Mouse (Mus musculus) adrenal gland, postnatal 14 days (tissue): ENCODE measurements around the gene H2-Q4. TPM values are rescaled to one million over a fixed set of nuclear protein-coding genes. Genes with fewer than 3 reads are reported as not detected.
"Not testable (repeated sequence)": the region's sequence is repeated elsewhere in the genome, so short reads cannot be mapped to it uniquely, and the experiment has no call there.

Experiments
- DNase-seq: peaks from one replicate; pipeline ENCODE4 v3.0.0; 2021; ENCODE audit warnings: mixed read lengths
- long read RNA-seq, 2 experiments: library from polyadenylated mRNA; stranded (forward); transcript quantifications; one replicate each; pipeline ENCODE4 v2.0.0; 2021
- total RNA-seq: library from RNA; stranded (reverse); gene quantifications from 2 replicates; pipeline ENCODE4 v1.2.3, GENCODE M21; 2021

Gene H2-Q4
- total RNA-seq = 16.3 and 26.4 TPM in 2 replicates
- long read RNA-seq, experiment 1 = 0 reads
- long read RNA-seq, experiment 2 = 0 reads

DNA sequence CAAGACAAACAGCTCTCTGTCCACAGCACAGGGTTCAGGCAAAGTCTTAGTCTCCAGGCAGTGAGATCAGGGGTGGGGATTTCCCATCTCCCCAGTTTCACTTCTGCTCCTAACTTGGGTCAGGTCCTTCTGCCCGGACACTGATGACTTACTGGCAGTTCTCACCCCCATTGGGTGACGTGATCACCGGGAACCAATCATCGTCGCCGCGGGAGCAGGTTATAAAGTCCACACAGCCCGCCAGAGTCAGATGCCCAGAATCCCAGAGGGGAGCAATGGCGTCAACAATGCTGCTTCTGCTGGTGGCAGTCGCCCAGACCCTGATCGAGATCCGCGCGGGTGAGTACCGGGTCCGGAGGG lies at the start of gene H2-Q4:
Gene H2-Q4, plus strand, starts transcription at position 249 of the 360 bp plus-strand sequence.
- DNase-seq = peak; percentile 96

DNA sequence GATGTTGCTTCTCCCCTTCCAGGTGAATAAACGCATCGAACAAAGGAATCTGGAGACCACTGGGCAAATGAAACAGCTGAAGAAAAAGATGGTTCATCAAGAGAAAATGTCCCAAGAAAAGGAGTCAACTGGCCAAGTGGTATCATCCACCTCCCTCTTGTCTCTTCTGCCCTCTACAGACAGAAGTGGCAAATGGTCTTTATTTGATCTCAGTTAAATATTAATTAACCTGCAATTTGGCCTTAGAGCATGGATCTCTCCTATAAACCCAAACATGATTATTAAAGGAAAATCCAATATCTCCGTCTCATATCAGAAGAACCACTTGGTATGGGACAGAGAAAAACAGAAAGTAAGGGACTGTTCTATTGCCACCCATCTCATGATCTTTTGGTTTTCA lies 49.7 kb upstream of the H2-Q4 start:
- DNase-seq = not testable (repeated sequence)

DNA sequence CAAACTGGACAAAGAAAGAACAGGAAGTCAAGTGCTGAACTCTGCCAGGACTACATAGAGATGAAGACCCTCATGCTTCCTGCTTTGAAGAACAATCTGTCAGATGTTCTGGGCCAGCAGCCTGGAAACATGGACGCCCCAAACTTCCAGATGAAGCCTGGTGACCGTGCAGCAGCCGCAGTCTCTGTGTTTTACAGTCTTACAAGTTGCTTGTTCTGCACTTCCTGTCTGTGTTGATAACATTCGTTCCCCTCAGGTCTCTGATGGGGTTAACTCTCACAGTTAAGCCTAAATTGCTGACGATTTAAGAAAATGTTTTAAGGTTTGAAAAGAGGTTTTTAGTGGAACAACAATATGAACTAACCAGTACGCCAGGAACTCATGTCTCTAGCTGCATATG lies 47.9 kb upstream of the H2-Q4 start:
- DNase-seq = not testable (repeated sequence)

DNA sequence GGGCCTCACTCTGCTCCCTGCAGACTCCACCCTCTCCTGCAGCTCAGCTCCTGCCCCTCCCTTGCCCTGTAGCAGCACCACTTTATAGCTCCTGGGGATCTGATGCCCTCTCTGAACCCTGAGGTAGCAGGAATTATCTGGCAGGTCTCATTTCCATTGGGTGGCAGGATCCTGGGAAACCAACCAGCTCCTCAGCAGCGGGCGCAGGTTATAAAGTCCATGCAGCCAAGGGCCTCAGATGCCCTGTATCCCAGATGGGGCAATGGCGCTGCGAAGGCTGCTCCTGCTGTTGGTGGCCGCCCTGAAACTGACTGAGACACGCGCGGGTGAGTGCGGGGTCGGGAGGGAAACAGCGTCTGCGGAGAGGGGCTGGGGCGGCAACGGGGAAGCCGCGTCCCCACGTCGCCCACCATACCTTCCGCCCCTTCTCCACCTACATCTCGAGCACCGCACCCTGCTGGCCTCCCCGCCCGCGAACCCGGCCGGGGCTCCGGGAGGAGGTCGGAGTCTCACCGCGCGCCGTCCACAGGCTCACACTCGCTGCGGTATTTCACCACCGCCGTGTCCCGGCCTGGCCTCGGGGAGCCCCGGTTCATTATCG lies 37.2 kb upstream of the H2-Q4 start, which contains the start of gene H2-Q2:
Gene H2-Q2, plus strand, starts transcription at position 172 of the 601 bp plus-strand sequence.
- peak; percentile 29 for DNase-seq

DNA sequence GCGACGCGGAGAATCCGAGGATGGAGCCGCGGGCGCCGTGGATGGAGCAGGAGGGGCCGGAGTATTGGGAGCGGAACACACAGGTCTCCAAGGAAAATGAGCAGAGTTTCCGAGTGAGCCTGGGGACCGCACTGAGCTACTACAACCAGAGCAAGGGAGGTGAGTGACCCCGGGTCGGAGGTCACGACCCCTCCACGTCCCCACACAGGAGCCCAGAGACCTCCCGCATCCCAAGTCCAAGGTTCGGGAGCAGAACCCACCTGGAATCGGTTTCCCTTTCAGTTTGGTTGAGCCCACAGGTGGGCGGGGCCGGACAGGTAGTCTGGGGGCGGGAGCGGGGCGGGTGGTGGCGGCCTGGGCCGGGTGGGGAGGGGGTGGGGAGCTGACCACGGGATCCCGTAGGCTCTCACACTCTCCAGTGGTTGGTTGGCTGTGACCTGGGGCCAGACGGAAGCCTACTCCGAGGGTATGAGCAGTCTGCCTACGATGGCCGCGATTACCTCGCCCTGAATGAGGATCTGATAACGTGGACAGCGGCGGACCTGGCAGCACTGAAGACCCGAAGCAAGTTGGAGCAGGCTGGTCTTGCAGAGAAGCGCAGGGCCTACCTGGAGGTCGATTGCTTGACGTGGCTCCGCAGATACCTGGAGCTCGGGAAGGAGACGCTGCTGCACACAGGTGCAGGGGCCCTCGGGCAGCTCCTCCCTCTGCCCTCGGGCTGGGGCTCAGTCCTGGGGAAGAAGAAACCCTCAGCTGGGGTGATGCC lies 36.5 kb upstream of the H2-Q4 start:
- peak; percentile 4 for DNase-seq

DNA sequence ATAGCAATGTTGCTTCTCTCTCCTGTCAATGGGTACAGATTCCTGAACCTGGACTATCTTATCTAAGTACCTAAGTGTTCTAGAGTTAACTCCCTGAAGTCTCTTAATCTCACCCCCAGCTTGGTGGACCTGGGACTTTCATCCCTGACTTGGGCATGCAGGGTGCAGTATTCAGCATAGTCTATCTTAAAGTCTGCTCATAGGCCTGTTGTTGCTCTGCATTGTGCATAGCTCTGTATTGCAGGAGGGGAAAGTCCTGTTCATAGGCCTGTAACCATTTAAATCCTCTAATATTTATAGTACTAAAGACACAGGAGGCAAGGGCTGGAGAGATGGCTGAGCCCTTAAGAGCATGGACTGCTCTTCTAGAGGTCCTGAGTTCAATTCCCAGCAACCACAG lies 31.8 kb upstream of the H2-Q4 start:
- DNase-seq = not testable (repeated sequence)

DNA sequence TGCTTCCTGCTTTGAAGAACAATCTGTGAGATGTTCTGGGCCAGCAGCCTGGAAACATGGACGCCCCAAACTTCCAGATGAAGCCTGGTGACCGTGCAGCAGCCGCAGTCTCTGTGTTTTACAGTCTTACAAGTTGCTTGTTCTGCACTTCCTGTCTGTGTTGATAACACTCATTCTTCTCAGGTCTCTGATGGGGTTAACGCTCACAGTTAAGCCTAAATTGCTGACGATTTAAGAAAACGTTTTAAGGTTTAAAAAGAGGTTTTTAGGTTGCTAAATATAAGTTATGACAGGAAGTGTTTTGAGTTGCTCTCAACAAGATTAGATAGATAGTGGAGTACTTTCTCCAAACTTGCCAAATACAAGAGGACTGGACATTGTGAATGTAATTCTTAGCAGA lies 26.1 kb upstream of the H2-Q4 start:
- not testable (repeated sequence) for DNase-seq

DNA sequence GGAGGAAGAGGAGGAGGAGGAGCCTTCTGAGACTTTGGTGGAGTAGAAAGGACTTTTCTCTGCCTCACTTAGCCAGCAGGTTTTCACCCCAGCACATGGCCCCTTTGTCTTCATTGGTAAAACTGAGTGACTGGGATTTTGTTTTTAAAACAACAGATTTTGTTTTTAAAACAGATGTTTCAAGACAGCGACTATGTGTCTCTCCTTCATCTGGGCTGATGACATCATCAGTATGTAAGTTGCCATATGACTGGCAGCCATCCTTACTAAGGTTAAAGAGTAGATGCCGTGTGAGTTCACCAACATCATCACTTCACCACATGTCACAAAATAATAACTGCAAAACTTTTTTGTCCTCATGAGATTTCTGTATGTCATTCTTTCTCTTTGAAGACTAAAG lies 25.3 kb upstream of the H2-Q4 start:
- no peak for DNase-seq

DNA sequence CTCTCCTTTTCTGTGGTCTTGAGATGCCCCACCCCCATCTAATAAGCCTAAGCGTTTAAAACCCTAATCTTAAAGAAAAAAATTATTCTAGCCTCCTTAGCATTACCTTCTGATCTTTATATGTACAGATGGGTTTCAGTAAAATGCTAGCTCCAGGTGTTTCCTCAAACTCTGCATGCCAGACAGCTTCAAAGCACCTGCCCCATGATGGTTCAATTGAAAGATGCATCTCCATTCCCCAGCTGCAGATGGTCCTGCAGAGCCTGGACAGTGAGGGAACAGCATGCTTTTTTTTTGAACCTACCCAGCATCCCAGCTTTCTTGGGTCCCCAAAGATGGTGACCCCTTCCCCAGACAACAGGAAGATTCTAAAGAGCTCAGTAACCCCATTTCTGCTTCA lies 22.3 kb upstream of the H2-Q4 start:
- DNase-seq = no peak

DNA sequence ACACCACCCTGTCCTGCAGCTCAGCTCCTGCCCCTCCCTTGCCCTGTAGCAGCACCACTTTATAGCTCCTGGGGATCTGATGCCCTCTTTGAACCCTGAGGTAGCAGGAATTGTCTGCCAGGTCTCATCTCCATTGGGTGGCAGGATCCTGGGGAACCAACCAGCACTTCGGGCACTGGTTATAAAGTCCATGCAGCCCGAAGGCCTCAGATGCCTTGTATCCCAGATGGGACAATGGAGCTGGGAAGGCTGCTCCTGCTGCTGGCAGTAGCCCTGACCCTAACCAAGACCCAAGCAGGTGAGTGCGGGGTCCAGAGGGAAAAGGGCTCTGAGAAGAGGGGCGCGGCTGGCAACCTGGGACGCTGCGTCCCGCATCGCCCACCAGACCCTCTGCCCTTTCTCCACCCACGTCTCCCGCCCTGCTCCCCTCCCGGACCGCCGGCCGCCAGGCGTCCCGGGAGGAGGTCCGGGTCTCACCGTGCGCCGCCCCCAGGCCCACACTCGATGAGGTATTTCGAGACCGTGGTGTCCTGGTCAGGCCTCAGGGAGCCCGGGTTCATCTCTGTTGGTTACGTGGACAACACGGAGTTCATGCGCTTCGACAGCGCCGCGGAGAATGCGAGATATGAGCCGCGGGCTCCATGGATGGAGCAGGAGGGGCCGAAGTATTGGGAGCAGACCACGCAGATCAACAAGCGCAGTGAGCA lies 20.5 kb upstream of the H2-Q4 start:
- DNase-seq = no peak

DNA sequence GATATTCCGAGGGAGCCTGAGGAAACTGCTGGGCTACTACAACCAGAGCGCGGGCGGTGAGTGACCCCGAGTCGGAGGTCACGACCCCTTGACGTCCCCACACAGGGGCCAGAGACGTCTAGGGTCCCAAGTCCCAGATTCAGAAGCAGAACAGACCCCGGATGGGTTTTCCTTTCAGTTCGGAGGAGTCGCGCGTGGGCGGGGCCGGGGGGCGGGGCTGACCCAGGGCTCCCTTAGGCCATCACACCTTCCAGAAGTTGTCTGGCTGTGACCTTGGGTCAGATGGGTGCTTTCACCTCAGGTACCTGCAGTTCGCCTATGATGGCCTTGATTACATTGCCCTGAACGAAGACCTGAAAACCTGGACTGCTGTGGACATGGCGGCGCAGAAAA lies 20.0 kb upstream of the H2-Q4 start:
- no peak for DNase-seq

DNA sequence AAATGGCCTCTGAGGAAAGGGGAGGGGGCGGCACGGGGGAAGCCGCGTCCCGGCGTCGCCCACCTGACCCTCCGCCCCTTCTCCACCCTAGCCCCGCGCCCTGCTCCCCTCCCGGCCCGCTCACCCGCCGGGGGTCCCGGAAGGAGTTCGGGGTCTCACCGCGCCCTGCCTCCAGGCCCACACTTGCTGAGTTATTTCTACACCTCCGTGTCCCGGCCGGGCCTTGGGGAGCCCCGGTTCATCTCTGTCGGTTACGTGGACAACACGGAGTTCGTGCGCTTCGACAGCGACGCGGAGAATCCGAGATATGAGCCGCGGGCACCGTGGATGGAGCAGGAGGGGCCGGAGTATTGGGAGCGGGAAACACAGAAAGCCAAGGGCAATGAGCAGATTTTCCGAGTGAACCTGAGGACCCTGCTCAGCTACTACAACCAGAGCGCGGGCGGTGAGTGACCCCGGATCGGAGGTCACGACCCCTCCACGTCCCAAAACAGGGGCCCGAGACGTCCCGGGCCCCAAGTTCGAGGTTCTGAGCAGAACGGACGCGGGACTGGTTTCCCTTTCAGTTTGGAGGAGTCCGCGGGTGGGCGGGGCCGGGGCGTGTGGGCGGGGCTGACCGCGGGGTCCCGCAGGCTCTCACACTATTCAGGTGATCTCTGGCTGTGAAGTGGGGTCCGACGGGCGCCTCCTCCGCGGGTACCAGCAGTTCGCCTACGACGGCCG lies 473 bp downstream of the H2-Q4 start:
- peak; percentile 62 for DNase-seq

DNA sequence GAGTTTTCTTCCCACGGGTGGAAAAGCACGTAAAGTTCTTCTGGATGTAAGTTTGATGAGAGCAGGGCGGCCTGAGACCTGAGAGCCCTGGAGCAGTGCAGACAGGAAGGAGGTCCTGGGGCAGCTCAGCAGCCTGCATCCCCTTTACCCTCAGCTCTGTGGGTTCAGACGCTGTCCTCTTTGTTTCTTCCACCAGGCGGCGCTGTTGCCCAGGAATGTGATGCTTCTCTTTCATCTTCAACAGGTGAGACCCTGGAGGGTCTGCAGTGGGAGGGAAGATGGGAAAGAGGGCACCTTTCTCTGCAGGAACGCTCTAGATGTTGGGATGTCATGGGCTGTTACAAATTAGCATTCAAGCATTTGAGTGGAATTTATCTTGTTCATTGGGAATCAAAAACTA lies 10.4 kb downstream of the H2-Q4 start:
- peak; percentile 51 for DNase-seq

DNA sequence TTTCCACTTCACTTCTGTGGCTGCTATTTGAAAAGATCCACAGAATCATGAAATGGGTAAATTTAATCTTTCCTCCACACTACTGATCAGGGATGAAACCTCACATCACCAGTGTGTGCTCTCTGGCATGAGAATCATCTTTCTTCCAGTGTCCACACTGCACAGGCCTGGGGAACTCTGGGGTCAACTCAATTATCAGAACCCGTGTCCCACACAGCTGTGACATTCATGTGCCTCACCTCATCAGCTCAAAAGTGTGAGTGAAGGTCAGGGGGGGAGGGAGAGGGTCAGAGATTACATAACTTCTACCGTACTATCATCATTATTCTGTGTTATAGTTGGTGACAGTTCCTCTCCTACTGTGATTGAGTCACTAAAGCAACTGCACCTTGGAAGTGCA lies 13.3 kb downstream of the H2-Q4 start:
- DNase-seq = not testable (repeated sequence)

DNA sequence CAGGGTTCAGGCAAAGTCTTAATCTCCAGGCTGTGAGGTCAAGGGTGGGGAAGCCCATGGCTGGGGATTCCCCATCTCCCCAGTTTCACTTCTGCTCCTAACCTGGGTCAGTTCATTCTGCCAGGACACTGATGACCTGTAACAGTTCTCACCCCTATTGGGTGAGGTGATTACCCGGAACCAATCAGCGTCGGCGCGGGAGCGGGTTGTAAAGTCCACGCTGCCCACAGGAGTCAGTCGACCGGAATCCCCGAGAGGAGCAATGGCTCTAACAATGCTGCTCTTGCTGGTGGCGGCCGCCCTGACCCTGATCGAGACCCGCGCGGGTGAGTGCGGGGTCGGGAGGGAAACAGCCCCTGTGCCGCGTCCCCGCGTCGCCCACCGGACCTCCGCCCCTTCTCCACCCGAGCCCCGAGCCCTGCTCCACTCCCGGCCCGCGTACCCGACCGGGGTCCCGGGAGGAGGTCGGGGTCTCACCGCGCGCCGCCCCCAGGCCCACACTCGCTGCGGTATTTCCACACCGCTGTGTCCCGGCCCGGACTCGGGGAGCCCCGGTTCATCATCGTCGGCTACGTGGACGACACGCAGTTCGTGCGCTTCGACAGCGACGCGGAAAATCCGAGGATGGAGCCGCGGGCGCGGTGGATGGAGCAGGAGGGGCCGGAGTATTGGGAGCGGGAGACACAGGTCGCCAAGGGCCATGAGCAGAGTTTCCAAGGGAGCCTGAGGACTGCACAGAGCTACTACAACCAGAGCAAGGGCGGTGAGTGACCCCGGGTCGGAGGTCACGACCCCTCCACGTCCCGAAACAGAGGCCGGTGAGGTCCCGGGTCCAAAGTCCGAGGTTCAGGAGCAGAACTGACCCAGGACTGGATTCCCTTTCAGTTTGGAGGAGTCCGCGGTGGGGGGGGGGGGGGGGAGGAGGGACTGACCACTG lies 14.7 kb downstream of the H2-Q4 start:
- peak; percentile 16 for DNase-seq

DNA sequence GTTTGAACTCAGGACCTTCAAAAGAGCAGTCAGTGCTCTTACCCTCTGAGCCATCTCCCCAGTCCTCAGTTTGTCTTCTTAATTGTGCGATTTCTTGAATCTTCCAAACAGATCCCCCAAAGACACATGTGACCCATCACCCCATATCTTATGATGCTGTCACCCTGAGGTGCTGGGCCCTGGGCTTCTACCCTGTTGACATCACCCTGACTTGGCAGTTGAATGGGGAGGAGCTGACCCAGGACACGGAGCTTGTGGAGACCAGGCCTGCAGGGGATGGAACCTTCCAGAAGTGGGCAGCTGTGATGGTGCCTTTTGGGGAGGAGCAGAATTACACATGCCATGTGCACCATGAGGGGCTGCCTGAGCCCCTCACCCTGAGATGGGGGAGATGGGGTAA lies 17.5 kb downstream of the H2-Q4 start:
- DNase-seq = not testable (repeated sequence)

DNA sequence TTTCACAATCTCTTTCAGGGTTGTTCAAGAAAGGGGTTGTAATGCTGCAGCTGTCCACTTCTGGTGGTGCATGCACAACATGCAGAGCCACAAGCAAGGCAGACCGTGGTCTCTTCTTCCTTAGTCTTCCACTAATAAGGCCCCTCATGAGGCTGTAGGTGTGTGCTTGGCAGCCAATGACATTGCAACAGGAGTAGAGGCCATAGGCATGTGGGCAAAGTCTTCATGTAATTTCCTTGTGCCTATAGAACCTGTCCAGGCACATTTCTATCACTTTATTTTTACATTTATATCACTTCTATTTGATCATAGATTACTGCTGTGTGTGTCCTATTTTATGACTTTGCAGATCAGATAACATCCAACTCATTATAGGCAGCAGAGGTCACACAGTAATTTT lies 33.6 kb downstream of the H2-Q4 start:
- not testable (repeated sequence) for DNase-seq

DNA sequence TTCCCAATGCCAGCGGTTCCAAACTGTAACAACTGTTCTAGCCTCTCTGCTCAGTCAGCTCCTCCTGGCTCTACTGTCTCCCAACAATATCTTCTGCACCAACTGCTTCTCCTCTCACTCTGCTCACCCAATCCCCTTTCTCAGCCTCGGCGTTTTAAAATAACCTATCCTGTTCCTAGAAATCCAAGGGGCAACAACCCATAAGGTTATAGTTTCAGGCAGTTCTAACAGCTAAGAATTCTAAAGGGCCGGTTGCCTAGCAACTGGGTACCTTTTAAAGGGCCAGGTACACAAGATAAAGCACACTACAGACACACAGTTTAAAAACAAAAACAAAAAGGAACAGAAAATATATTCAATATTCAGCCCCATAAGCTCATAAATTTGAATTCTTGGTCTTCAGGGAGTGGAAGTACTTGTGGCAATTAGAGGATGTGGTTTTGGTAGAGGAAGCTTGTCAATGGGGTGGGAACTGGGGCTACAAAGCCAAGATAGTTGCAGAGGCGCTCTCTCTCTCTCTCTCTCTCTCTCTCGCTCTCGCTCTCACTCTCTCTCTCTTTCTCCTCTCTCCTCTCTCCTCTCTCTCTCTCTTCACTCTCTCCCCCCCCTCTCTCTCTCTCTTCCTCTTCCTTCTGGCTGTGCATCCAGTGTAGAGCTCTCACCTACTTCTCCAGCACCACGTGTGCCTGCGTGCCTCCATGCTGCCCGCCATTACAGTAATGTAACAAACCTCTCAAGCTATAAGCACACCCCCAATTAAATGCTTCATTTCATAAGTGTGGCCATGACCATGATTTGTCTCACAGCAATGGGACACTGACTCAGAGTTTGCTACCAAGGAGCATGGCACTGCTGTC lies 36.1 kb downstream of the H2-Q4 start:
- DNase-seq = not testable (repeated sequence)

DNA sequence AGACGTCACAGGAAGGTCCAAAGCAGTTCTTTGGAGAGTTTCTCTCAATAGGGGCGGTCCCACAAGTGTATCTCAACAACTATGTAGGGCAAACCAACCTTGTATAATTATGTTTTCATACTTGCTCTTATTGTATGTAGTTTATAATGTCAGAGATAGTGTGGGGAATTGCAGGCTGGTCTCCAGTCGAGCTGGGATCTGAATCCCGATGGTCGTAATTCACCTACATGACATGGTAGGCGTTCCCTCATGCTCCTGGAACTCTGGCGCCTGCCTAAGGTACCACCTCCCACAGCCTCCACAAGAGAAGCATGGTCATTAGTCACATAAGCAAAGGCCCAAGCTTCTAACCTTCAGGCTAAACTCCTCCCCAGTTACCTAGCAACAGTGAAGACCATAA lies 39.4 kb downstream of the H2-Q4 start:
- no peak for DNase-seq

DNA sequence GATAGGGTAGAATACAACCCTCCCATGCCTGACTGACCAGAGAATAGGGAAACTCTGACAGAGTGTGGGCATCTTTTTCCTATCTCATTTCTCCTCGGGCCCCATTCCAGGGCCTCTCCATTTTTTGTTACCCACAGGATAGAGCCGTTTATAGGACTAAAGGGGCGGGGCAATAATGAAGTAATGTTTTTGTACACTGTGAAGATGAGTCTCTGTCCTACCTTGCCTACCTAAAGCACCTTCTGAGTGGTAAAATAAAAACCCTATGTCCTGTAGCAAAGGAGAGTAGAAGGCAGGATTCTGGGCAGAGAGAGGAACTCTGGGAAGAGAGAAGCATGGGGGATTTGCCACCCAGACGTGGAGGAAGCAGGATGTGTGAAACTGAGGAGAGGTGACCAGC lies 40.1 kb downstream of the H2-Q4 start:
- DNase-seq = not testable (repeated sequence)
